Mouse (Mus musculus) WW6 (cell line): ENCODE results near the gene Olfr53.
"Not testable (repeated sequence)": the region's sequence is repeated elsewhere in the genome, so short reads cannot be mapped to it uniquely, and the experiment has no call there.

Source experiments
- DNase-seq: peaks from one replicate; pipeline ENCODE4 v3.0.0-alpha.2; 2013; ENCODE audit warnings: low read depth, low spot score

The Olfr53 gene

GRCm38 (mm10) chr7:140646152-140646551, at the start of gene Olfr53:
TSS of gene Olfr53 (plus strand) at chr7:140646452.
- no peak for DNase-seq

GRCm38 (mm10) chr7:140600969-140601368, 45.3 kb upstream of the Olfr53 start, which contains the start of gene Olfr46:
TSS of gene Olfr46 (plus strand) at chr7:140601269.
- not testable (repeated sequence) for DNase-seq

- DNase-seq: not testable (repeated sequence)
These were observed 17.6 kb upstream of the Olfr53 start, which contains the start of gene Olfr61 for GRCm38 (mm10) chr7:140628670-140629069. TSS of gene Olfr61 (plus strand) at chr7:140628970.

- DNase-seq: no peak
These were observed 15.7 kb upstream of the Olfr53 start for GRCm38 (mm10) chr7:140630559-140630958.

GRCm38 (mm10) chr7:140659630-140660029, 13.4 kb downstream of the Olfr53 start, which contains the start of gene Olfr539:
TSS of gene Olfr539 (plus strand) at chr7:140659930.
- DNase-seq: no peak

- not testable (repeated sequence) for DNase-seq
These were observed 24.4 kb downstream of the Olfr53 start for GRCm38 (mm10) chr7:140670693-140671092.

- DNase-seq: no peak
These were observed 29.6 kb downstream of the Olfr53 start for GRCm38 (mm10) chr7:140675863-140676262.

- DNase-seq: not testable (repeated sequence)
These were observed 33.3 kb downstream of the Olfr53 start for GRCm38 (mm10) chr7:140679591-140679990.

- DNase-seq: no peak
These were observed 35.4 kb downstream of the Olfr53 start, which contains the start of gene Olfr45 for GRCm38 (mm10) chr7:140681651-140682050. TSS of gene Olfr45 (plus strand) at chr7:140681951.

- DNase-seq: no peak
These were observed 50.7 kb downstream of the Olfr53 start, which contains the start of gene Olfr541 for GRCm38 (mm10) chr7:140696967-140697366. TSS of gene Olfr541 (plus strand) at chr7:140697267.
